Comparison of ENCODE assay signal across 29 mouse cellular contexts in genomic region chr2:60918401-60918800, GRCm38 (mm10). TPM values are rescaled to one million over a fixed set of nuclear protein-coding genes. Genes with fewer than 3 reads are reported as not detected.
DNase-seq lines count a peak whose midpoint lies in the region; ATAC-seq and TF ChIP-seq lines count a peak whose summit lies in the region.
"Had no signal": no experiment of that assay in that cellular context is flagged by ENCODE, and none has a peak within 500 bp of the region (broad histone marks: within the 10 kb centered on the region; RNA-seq: fewer than 3 reads in every experiment).

No protein-coding gene starts in this region.

- no peak overlapping the region for H3K4me2 ChIP-seq in heart, embryonic 16.5 days (ENCODE audit: low read depth, low read length)
- no peak overlapping the region for H3K4me2 ChIP-seq in heart, embryonic 12.5 days
- no peak overlapping the region for H3K4me2 ChIP-seq in kidney, postnatal 0 days (ENCODE audit: low read length)
- H3K4me2 ChIP-seq: embryonic facial prominence, embryonic 13.5 days; forebrain, embryonic 15.5 days; liver, embryonic 12.5 days; midbrain, embryonic 12.5 days; neural tube, embryonic 13.5 days had no signal

- no peaks in the 10 kb centered on the region for H3K9me3 ChIP-seq in heart, embryonic 16.5 days (replicated peaks; ENCODE audit: control insufficient read depth, low read length)
- no peaks in the 10 kb centered on the region for H3K9me3 ChIP-seq in heart, embryonic 12.5 days (replicated peaks)
- H3K9me3 ChIP-seq in kidney, postnatal 0 days (replicated peaks; ENCODE audit: low read length): no peaks in the 10 kb centered on the region
- H3K9me3 ChIP-seq: embryonic facial prominence, embryonic 13.5 days; forebrain, embryonic 10.5 days; forebrain, embryonic 15.5 days; hindbrain, embryonic 10.5 days; liver, embryonic 12.5 days; midbrain, embryonic 12.5 days; neural tube, embryonic 13.5 days had no signal

- intact Hi-C loops in heart, postnatal 25 days (cut with DNase I): no loop called here

- H3K27me3 ChIP-seq in heart, embryonic 16.5 days (ENCODE audit: control insufficient read depth, insufficient read depth, low read length): no peaks in the 10 kb centered on the region
- H3K27me3 ChIP-seq in heart, embryonic 12.5 days (replicated peaks): no peaks in the 10 kb centered on the region
- no peaks in the 10 kb centered on the region for H3K27me3 ChIP-seq in kidney, postnatal 0 days (ENCODE audit: insufficient read depth, low read length)
- H3K27me3 ChIP-seq: embryonic facial prominence, embryonic 13.5 days; forebrain, embryonic 15.5 days; liver, embryonic 12.5 days; midbrain, embryonic 12.5 days; neural tube, embryonic 13.5 days; Patski had no signal

- H3K27ac ChIP-seq in heart, embryonic 16.5 days (ENCODE audit: low read length): peak overlapping the region; percentile 24
- H3K27ac ChIP-seq in heart, embryonic 12.5 days (ENCODE audit: poor library complexity, severe bottlenecking): no peak overlapping the region
- peak overlapping the region; percentile 39 for H3K27ac ChIP-seq in brown adipose tissue, adult 24 weeks (replicated peaks; ENCODE audit: low read depth, low read length)
- 0 out of 2 replicates have a peak overlapping the region, but pooled peaks have one; percentile 50 for H3K27ac ChIP-seq in kidney, postnatal 0 days
- H3K27ac ChIP-seq: embryonic facial prominence, embryonic 13.5 days; forebrain, embryonic 10.5 days; forebrain, embryonic 15.5 days; hindbrain, embryonic 10.5 days; liver, embryonic 12.5 days; midbrain, embryonic 12.5 days; neural tube, embryonic 13.5 days; stomach, postnatal 0 days had no signal

- ATAC-seq in heart, embryonic 16.5 days (replicated peaks; ENCODE audit: extremely low read depth, insufficient read depth, low FRiP score): no peak
- no peak for ATAC-seq in heart, embryonic 12.5 days (ENCODE audit: insufficient number of reproducible peaks, low FRiP score)
- ATAC-seq in kidney, postnatal 0 days (replicated peaks; ENCODE audit: low FRiP score, low read depth): no peak
- ATAC-seq: forebrain, embryonic 15.5 days; hindbrain, embryonic 16.5 days; liver, embryonic 12.5 days; Patski had no signal

- peak; percentile 92 for DNase-seq in heart, adult 11 months
- DNase-seq in heart, postnatal 25 days (ENCODE audit: low spot score): no peak
- DNase-seq in kidney, postnatal 0 days (ENCODE audit: low spot score): peak; percentile 48
- DNase-seq in B cell, adult 2 months: no peak
- DNase-seq in cerebellum, postnatal 25 days: no peak
- DNase-seq: adrenal gland, postnatal 10 days; cerebellum, adult 11 months; cerebellum, adult 9-10 months; layer of hippocampus, postnatal 36 days; left cerebral cortex, postnatal 4 days; liver, postnatal 0 days; lung, postnatal 36 days; right cerebral cortex, postnatal 4 days; thymus, adult 18-20 months; thymus, postnatal 25 days had no signal

- no peak for TF ChIP-seq CTCF in kidney, postnatal 0 days (IDR thresholded peaks at IDR 0.05; ENCODE audit: low read depth)

- H3K4me1 ChIP-seq in heart, embryonic 16.5 days (ENCODE audit: control insufficient read depth, insufficient read depth, low read length): peaks cover 49% of the 10 kb centered on the region
- peaks cover 59% of the 10 kb centered on the region for H3K4me1 ChIP-seq in heart, embryonic 12.5 days (replicated peaks)
- peaks cover 33% of the 10 kb centered on the region for H3K4me1 ChIP-seq in brown adipose tissue, adult 24 weeks (ENCODE audit: control insufficient read depth, insufficient read depth, insufficient read length, low read length)
- H3K4me1 ChIP-seq in kidney, postnatal 0 days (replicated peaks; ENCODE audit: insufficient read depth, low read length): 0 out of 2 replicates have a peak, but pooled peaks cover 5% of the 10 kb centered on the region
- H3K4me1 ChIP-seq: midbrain, embryonic 12.5 days had no signal

- H3K9ac ChIP-seq in heart, embryonic 16.5 days (ENCODE audit: low read length): no peak overlapping the region
- H3K9ac ChIP-seq in heart, embryonic 12.5 days: no peak overlapping the region
- no peak overlapping the region for H3K9ac ChIP-seq in kidney, postnatal 0 days (ENCODE audit: low read depth, low read length)
- H3K9ac ChIP-seq: embryonic facial prominence, embryonic 13.5 days; forebrain, embryonic 15.5 days; liver, embryonic 12.5 days; liver, postnatal 0 days; midbrain, embryonic 12.5 days; neural tube, embryonic 13.5 days had no signal

- H3K36me3 ChIP-seq in heart, embryonic 16.5 days (ENCODE audit: control insufficient read depth, insufficient read depth): no peaks in the 10 kb centered on the region
- H3K36me3 ChIP-seq in heart, embryonic 12.5 days: no peaks in the 10 kb centered on the region
- no peaks in the 10 kb centered on the region for H3K36me3 ChIP-seq in kidney, postnatal 0 days (ENCODE audit: insufficient read depth, low read length)
- H3K36me3 ChIP-seq: embryonic facial prominence, embryonic 13.5 days; forebrain, embryonic 10.5 days; forebrain, embryonic 15.5 days; hindbrain, embryonic 10.5 days; liver, embryonic 12.5 days; midbrain, embryonic 12.5 days; neural tube, embryonic 13.5 days had no signal

- H3K4me3 ChIP-seq in heart, embryonic 16.5 days (ENCODE audit: low read length): no peak overlapping the region
- H3K4me3 ChIP-seq in heart, embryonic 12.5 days: no peak overlapping the region
- H3K4me3 ChIP-seq in brown adipose tissue, adult 24 weeks (ENCODE audit: insufficient read depth, low read depth, low read length): no peak overlapping the region
- H3K4me3 ChIP-seq in kidney, postnatal 0 days (replicated peaks; ENCODE audit: low read depth, low read length): no peak overlapping the region
- H3K4me3 ChIP-seq: embryonic facial prominence, embryonic 13.5 days; forebrain, embryonic 10.5 days; forebrain, embryonic 15.5 days; hindbrain, embryonic 10.5 days; liver, embryonic 12.5 days; midbrain, embryonic 12.5 days; myocyte; neural tube, embryonic 13.5 days had no signal

- 66% methylated on average over 7 of the region's 7 CpGs for WGBS in heart, embryonic 16.5 days
- WGBS in heart, embryonic 12.5 days: 65% methylated on average over 7 of the region's 7 CpGs
- 59% methylated on average over 7 of the region's 7 CpGs for WGBS in kidney, postnatal 0 days

RNA-seq across cellular contexts. Expression of gene Rbms1, which starts 44.6 kb away (rescaled TPM):
- total RNA-seq in heart, postnatal 25 days (2021): 10 to 100 TPM; 47.3 to 47.7 TPM
- 90.0 and 102 TPM in 2 replicates for polyA plus RNA-seq in heart, embryonic 16.5 days (2015; fragmentation: Nextera tagmentation; extraction: Ambion mirVana)
- polyA plus RNA-seq in heart, embryonic 12.5 days (2016; fragmentation: Nextera tagmentation; extraction: Ambion mirVana): 107 and 114 TPM in 2 replicates
- 35.1 and 50.4 TPM in 2 replicates for polyA plus RNA-seq in brown adipose tissue, adult 24 weeks (2012; ENCODE audit: insufficient read depth, insufficient read length, missing spikeins)
- 90.4 and 92.5 TPM in 2 replicates for polyA plus RNA-seq in kidney, postnatal 0 days (2015; fragmentation: Nextera tagmentation; extraction: Ambion mirVana)

Comparison
In these comparisons a context has a peak if more than half of its experiments do, and no peak if none do; other contexts are left out.
1. DNase-seq: peak in heart, adult 11 months (single experiment) and kidney, postnatal 0 days (single experiment); none in heart, postnatal 25 days (single experiment), B cell, adult 2 months (0 of 2) and cerebellum, postnatal 25 days (0 of 2).